Mouse (Mus musculus) spleen, adult 12 weeks (tissue): ENCODE data around the gene Ctbp2.

ENCODE experiments used
- DNase-seq: peaks from one replicate; pipeline ENCODE4 v3.0.0; 2022; ENCODE audit warnings: low spot score

The Ctbp2 gene

DNA sequence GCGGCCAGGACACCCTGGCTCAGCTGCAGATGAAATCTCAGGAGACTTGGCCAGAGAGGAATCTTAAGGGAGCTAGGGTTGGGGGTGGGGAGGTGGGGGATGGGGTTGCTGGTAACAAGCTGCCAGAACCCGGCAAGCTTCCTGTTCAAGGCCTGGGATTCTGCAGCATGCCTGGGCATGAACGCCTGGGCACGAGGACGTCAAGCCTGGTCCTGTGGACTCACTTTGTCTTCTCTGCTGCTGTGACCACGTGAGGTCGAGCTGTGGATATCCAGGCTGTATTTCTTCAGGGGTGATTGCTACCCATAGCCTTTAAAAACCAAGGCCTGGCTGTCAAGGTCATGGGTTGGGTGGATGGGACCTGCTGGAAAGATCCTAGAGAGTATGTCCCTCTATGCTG is 118.4 kb downstream of the Ctbp2 start:
- DNase-seq = no peak

DNA sequence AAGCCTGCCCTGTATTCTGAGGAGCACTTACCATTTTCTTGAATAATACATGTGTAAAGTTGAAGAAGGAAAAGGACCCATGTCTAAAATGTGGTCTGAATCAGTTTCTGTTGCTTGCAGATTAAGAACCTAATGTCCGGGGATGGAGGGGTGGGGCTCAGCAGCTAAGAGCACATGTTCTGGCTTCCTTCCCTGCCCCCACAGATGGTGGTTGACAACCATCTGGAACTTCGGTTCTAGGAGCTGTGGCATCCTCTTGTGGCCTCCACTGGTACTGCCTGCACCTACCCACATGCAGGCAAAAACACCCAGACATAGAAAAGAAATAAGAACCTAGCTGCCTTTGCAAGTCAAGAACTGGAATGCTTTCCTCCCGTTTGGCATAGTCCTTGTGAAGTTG is 120.7 kb downstream of the Ctbp2 start:
- DNase-seq = peak; percentile 17

DNA sequence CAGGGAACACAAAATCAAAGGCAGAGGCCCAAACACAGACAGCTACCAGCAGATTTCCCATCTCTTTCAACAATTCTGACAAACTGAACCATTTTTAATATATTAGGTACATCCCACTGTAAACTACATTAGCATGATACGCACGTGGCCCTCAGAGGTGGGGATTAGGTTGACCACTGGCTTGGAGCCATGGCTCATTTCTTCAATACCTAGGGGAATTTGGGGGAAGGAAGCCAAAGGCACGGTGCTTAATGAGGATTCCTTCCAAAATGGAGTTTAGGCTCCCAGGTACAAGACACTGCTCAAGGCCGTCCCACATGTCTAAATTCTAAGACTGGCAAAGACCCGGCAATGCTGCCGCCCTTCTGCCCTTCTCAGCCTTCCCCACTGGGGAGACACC is 121.9 kb downstream of the Ctbp2 start:
- no peak for DNase-seq

DNA sequence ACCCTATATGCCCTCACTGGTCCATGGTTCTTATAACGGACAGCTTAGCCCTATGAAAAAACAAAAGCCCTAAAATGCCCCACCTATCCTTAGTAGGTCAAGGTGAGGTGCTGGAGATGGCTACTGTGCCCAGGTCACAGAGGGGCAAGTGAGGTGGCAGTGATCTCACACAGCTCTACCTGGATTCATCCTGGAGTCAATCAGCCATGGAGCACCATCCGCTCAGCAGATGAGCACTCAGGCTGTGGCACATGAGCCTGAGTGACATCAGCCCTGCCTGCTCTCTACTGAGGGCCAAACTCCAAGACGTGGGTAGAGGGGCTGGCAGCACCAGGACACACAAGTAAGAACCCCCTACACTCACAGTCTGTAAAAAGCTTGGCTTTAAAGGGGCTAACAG is 122.8 kb downstream of the Ctbp2 start:
- no peak for DNase-seq

DNA sequence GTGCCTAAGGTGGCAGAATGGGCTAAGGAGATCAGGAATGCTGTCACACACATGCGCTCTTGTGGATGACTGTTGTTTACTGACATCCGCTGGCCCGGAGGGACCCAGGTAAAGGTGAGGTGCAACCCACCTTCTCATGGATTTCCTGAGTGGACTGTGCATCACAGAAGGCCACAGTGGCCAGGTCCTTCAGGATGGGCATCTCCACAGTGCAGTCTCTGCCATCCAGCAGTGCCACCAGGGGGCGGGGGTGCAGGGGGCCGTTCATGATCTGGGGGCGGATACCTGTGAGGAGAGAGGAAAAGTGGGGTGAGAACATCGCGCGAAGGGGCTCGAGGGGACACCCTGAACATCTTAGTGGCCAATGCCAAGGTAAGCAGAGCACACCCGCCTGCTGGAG is 125.1 kb downstream of the Ctbp2 start:
- DNase-seq = no peak

DNA sequence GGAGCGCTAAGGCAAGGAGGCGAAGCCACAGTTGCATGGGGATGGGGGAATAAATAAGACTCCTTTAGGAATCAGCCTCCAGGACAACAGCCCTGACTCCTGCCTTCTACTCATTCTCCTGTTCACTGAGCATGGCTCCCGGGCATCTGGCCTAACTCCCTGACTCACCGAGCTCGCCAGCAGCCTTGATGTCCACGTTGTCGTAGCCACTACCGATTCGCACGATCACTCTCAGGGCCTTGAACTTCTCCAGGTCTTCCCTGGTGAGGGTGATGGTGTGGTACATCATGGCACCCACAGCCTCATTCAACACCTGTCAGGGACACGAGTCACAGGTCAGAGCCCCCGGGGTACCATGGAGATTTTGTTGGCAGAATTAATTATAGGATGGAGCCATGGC is 125.5 kb downstream of the Ctbp2 start:
- no peak for DNase-seq

DNA sequence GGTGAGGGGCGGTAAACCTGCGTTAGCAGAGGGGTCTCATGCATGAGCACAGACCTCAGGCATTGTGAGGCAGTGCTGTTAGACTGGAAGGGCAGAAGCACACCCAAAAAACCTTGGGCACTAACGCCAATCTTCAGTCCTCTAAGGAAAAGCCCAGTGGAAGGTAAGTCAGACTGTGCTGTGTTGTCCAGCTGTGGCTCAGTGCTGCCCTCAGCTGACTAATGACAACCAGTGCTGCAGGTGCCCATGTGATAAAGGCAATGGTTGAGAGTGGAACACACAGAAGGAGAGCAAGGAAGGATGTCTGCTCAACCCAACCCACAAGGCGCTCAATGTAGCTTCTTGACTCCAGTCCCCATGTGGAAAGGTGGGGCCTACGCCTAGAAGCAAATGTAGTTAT is 127.8 kb downstream of the Ctbp2 start:
- DNase-seq = no peak

DNA sequence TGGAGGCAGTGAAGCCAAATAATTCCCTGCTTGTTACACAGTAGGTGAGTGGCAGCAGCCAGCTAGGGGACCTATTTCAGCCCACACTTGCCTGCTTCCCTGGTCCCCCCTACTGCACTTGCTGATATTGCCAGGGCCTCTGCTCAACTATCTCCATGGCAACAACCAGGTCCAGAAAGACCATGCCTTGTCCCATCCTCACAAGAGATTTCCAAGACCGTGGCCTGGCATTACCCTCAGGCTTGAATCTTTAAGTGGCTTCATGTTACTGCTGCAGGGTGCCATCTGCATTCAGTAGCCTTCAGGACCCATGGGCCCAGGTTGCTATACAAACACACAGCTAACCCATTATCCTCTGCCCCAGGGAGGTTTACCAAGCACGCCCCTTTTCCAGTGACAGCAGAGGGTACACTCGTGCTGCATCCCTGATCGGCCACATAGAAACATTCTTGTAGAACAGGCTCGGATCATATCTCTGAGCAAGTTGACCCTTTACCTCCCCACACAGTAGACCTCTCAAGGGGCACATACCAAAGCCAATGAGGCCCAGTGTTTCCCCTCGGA is 129.4 kb downstream of the Ctbp2 start:
- DNase-seq = no peak

DNA sequence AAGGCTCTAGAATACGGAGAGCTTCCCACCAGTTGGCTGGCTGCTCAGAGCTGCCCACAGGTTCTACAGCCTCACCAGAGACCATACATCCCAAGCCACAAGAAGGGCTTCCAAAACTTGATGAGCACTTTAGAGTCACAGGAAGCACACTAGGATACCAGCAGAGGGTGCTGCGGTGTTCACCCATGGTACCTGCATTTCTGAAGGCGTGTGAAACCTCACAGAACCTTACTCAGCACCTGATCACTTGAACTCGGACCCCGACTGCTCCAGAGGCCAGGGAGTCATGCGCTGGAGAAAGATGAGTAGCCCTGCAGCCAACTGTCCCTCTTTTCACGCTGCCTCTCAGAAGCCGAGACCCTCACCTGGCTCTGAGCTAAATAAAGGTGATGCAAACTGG is 130.0 kb downstream of the Ctbp2 start:
- no peak for DNase-seq

DNA sequence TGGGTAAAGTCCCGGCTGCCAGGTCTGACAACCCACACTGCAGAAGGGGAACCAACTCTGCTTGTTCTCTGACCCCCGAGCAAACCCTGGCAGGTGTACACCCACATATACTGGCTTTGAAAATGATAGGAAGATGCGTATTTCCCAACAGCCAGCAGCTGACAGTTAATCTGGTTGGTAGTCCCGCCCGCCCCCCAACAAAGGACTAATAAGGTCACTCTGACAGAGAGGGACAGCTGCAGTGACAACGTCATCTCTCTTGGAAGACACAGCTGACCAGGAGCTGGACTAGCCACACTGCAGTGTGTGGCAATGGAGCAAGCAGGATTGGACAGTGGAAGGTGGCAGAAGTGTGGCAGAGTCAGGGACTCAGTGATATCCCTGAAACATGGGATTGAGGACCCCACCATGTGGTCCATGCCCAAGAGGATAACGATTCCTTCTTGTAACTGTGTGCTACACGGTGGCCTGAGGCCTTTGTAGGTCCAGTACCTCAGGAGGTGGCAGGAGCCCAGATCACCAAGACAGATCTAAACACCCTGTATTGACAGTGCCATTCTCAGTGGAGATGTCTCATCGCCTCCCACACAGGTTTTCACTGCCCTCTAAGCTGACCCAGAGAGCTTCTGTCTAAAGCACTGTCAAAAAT is 131.1 kb downstream of the Ctbp2 start:
- no peak for DNase-seq

DNA sequence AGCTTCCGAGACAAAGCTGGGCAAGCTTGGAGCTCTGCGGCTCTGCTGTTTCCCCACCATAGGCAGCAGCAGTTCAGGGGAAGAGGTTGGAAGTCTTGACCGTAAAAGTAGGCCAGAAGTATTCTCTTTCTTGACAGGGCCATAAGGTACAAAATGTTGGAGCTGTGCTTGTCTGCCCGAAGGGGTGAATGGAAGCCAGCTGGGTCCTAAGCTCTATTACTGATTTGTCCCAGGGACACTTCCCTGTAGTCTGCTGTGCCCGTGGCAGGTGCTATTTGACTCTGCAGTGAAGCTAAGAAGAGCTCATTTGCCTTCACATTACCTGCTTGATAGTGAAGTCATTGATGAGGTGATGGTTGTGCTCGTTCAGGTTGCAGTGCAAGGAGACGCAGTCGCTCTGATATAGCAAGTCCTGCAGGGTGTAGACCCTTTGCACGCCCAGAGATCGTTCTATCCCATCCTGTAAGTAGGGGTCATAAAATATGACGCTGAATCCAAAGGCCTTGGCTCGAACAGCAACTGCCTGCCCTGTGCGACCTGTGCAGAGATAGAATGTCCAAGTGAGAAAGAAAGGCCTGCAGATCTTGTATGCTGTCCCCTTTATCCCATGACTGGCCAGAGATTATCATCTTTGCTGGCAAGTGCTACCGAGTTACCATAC is 132.8 kb downstream of the Ctbp2 start:
- DNase-seq = no peak

DNA sequence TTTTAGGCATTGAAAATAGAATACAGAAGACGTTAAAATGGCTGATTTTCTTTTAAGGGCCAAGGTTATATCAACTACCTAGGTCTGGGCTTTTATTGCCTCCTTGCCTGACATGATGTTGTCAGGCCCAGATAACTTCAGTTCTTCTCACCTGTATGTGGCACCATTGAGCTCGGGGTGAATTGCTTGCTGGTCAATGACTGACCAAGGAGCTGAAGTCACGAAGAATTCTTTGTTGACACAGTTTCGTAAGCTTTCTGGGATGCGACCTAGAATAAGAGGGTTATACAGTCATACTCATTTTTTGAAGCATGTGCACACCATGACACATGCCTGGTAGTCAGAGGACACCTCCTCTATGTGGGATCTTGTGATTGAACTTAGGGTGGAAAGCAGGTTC is 134.3 kb downstream of the Ctbp2 start:
- no peak for DNase-seq

DNA sequence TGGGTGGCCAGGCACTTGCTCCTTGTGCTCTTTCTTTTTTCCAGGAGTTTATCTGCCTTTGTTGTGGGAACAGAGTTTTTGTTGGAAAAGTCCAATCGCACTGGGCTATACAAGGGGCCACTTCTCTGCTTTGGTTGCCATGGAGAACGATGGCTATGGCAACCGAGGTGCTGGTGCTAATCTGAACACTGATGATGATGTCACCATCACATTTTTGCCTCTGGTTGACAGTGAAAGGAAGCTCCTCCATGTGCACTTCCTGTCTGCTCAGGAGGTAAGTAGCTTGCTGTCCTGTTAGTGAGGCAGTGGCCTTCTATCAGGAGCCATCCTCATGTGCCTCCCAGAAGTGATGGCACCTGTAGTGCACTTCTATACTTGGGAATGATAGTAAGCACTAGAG is 141.5 kb downstream of the Ctbp2 start:
- no peak for DNase-seq

DNA sequence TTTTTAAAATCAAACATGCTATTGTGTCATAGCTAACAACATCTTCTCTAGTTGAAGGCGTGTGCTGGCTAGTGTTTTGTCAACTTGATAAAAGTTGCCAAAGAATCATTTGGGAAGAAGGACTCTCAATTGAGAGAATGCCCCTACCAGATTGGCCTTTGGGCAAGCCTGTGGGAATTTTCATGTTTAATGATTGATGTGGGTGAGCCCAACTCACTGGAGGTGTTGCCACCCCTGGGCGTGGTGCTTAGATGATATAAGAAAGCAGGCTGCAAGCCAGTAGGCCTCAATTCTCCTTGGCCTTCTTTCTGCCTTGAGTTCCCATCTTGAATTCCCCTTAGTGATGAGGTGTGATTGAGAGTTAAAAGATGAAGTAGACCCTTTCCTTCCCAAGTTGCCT is 146.2 kb downstream of the Ctbp2 start:
- DNase-seq = no peak

DNA sequence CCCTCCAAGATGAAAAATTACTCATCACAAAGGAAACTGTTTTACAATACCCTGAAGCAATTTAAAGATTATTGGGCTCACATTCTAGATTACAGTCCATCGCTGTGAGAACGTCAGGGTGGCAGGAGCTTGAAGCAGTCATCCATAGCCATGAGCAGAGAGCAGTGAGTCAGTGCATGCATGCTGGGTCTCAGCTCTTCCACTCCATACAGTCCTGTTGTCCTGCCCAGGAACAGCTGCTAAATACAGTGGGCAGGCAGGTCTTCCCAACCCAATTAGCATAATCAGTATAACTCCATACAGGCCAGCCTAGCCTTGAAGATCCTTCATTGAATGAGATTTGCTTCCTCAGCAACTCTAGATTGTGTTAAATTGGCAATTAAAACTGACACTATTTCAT is 148.1 kb downstream of the Ctbp2 start:
- no peak for DNase-seq

DNA sequence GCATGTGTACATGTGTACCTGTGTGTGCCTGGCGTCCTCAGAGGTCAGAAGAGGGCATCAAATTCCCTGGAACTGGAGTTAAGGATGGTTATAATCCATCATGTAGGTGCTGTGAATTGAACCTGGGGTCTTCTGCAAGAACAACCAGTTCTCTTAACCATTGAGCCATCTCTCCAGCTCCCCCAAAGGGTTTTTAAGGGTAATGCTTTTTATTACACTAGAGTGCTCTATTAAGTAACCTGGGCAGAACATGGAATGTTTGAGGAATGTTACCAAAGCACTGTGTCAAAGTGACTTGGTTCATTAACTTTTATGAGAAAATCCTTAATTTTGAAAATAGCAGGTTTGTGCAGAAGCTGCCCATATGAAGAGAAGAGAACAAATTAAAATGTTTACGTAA is 152.1 kb downstream of the Ctbp2 start:
- no peak for DNase-seq

DNA sequence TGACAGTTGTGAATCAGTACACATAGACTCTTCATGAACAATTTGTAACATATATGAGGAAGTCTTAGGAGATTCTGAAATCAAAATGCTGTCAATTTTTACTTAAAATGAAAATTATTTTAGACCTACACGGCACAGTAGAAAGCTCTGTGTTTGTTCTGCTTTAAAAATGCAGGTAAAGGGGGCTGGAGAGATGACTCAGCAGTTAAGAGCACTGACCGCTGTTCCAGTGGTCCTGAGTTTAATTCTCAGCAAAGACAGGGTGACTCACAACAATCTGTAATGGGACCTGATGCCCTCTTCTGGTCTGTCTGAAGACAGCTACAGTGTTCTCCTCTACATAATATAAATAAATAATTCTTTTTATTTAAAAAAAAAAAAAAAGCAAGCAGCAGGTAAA is 158.4 kb downstream of the Ctbp2 start:
- no peak for DNase-seq

DNA sequence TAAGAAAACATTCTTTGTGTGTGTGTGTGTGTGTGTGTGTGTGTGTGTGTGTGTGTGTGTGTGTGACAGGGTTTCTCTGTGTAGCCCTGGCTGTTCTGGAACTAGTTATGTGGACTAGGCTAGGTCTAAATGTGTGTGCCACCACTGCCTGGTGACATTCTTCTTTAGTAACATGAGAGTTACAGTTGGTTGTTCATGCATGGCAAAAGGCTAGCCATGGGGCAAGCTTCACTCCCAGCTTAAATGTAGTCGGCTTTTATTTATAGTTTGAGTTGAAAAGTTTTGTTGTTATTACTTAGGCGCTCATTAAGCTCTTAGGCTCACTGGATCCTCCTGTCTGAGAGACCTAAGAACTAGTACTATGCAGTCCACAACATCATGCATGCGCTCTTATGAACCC is 159.8 kb downstream of the Ctbp2 start:
- no peak for DNase-seq

DNA sequence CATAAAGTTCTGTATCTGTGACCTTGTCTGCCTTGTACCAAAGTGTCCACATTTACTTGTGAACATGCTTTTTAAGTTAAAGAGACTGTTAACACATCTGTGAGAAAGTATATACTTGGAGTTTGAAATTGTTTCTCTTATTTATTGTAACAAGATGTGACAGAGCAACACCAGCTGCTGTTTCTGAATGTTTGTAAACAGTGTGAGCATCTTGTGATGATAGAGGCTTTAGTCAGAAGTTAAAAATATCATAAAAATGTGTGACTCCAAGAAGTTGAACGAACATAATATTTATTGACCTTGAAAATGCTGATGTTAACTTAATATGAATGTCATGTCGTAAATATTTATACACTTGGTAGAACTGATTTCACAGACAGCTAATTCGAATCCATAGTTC is 173.5 kb downstream of the Ctbp2 start:
- DNase-seq = no peak

DNA sequence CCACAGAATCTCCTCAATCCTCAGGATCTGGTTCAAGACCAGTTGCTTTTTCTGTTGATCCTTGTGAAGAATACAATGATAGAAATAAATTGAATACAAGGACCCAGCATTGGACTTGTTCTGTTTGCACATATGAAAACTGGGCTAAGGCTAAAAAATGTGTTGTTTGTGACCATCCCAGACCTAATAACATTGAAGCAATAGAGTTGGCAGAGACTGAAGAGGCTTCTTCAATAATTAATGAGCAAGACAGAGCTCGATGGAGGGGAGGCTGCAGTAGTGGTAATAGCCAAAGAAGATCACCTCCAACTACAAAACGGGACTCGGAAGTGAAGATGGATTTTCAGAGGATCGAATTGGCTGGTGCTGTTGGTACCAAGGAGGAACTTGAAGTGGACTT is 174.2 kb downstream of the Ctbp2 start:
- DNase-seq = no peak

DNA sequence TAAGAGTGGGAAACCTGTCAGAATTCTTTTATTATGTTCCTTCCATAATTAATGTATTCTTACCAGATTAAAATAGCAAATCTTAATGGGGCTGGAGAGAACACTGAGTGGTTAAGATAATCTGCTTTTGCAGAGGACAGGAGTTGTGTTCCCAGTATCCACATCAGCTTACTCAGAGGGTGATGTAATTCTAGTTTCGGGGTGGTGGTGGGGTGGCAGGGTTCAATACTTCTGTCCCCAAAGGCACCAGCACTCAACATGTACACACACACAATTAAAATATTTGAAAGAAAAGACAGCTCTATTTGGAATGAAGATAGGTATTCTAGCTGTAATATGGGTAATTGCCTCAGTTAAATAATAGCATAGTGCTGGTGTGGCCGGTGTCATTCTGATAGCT is 183.6 kb downstream of the Ctbp2 start:
- no peak for DNase-seq

DNA sequence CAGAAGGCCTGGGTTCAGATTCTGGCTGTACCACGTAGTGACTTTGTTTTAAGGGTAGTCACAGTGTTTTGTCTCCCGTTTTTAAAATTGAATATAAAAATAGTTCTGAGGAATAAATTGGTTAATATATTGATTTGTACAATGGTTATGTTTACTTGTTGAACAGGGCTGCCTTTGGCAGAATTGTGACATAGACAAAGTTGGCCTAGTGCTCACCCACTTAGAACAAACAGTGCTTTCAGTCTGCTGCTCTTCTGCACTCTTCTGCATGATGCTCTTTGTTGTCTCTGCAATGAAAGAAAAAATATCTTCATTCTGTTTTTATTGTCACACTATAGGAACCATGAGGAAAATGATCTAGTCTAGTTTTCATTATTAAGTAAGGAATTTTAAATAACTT is 185.0 kb downstream of the Ctbp2 start:
- DNase-seq = no peak
